Mouse (Mus musculus): ENCODE data around the gene Dgki.
"Not testable (repeated sequence)": the region's sequence is repeated elsewhere in the genome, so short reads cannot be mapped to it uniquely, and the experiment has no call there.

The Dgki gene

DNA sequence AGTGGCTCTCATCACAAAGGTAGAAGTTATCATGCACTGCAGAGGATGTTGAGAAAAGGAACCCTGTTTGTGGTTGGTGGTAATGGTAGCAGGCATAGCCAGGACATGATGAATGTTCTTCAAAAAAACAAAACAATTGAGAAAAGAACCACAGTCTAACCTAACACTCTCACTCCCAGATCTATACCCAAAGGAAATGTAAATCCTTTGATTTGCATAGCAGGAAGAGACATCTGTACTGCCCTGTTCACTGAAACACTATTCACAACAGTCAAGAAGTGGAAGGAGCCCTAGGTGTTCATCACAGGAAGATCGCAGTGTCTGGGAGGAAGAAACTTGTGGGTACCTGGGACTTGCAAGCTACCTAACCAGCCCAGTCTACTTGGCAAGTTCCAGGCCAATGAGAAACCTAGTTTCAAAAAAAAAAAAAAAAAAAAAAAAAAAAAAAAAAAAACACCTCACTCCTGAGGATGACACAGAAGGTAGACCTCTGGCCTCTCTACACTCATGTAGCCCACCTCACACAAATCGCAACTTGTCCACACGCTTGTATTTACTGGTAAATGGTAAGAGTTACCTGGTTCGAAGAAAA, 152.5 kb downstream of the Dgki start:
- no peak for DNase-seq (ENCODE audit: low read depth)

DNA sequence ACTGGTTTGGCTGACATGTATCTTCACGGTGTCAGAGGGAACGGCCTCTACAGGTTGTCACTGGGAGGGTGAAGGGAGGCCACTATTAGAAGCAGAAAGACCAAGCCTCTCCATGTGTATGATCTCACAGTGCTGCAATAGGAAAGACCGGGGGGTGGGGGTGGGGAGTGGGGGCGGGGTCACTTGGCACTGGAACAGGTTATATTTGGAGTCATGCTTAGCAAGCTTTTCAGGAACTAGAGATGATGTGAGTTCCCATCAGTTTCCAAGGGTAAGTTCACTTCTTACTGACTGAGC, 156.2 kb downstream of the Dgki start:
- DNase-seq (ENCODE audit: low read depth) = no peak

DNA sequence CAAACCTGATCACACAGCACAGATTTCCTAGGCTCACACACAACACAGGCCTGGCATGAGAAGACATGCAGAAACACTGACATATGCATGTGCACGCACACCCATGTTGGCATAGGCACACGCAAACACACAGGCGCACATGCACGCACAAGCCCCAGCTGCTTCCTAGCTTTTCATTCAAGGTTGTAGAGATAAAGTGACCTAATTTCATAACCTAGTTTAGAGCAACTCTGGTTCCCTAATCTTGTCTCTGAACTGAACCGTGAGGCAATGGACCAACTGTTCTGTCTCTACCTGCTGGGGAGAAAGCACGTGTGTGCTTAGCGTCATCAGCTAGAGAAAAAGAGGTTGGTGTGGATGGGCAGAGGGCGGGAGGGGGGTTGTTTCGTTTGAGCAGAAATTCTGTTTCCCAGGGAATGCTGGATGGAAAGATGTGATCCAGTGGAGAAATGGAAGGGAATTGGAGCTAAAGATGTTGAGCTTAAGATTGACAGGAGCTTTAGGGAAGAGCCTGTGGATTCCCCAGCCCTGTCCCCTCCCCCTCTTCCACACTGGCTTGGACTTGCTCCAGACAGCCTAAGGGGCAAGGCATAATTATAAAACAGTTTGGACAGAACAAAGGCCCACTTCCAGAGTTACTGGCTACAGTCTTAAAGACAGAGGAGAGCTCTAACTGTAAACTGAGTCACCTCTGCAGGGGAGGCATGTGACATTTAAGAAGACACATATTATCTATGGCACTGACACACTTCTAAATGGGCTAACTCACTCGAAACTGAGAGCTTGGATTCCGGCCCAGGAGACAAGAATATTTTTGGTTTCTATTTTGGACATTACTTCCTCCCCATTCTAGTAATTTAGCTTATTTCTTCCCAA, 156.8 kb downstream of the Dgki start:
- no peak for DNase-seq (ENCODE audit: low read depth)

DNA sequence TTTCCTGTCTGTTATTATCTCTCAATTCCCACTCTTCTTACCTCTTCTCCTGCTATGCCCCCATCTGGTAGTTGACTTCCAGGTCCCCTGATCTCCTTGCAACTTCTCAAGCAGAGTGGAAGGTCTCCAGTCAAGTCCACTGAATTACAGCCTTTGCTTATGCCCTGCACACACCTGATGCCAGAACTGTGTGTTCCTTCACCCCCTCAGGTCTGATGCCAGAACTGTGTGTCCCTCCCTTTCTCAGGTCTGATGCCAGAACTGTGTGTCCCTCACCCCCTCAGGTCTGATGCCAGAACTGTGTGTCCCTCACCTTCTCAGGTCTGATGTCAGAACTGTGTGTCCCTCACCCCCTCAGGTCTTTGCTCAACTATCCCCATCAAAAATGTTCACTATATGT, 161.2 kb downstream of the Dgki start:
- DNase-seq (ENCODE audit: low read depth) = no peak

DNA sequence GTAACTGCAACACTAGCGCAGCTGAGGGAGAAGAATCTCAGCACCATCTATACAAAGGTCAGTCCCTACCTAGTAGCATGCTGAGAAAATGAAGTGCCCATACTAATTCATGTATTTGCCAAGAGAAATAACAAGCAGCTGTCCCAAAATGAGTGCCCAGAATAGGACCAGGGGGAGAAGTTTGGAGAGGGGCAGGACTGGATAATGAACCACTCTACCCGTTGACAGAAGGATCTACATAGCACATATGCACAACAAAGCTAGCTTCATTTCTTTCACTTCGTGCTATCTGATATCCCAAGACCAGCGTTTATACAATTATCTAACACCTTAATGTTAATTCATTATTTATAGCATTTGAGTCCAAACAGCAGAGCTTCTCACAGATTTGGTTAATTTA, 168.7 kb downstream of the Dgki start:
- DNase-seq (ENCODE audit: low read depth) = no peak

DNA sequence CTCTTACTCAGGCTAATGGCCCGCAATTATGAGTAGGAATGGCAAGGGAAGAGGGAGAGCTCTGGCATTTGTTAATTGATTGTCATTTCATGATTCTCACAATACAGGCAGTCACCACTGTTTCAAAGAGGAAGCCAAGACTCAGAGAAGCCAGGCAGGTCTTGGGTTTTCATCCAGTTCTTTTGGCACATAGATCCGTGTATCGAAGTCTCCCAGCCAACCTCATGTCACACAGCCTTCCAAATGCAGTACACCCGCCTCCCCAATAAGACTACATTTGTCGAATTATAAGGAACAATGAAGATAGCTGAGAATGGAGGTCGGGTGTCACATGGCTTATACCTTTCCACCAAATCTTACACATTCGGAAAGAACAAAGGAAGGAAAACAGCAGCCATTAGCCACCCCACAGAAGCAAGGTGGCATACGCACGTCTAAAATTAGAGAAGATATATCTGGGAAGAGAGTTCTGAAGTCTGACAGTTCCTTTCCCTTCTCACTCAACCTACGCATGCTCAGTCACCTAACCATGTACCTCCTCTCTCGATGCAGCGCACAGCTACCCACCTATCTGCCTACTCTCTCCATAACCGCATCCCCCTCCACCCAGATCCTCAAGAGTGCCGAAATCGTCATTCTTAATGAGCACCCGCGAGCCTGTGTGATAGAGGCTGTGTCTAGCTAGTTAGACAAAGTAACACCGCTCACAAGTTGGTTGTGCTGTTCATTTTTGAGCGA, 179.4 kb downstream of the Dgki start:
- no peak for DNase-seq (ENCODE audit: low read depth)

DNA sequence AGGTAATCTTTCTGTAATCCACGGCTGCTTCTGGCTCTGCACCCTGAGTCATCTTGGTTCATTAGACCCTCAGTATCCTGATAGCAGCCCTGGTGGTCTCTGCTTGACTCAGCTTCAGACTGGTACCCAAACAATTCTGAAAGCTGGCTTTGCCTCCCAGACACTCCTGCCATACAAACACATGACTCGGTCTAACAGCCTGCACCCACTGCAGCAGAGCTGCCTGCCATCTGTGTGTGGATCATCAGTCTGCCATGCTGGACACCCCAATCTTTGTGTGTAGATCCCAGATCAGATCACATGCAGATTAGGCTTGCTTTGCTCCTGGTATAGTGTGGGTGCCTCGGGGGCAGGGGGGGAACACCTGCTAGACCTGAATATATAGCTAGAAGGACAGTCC, 180.8 kb downstream of the Dgki start:
- DNase-seq (ENCODE audit: low read depth) = no peak

DNA sequence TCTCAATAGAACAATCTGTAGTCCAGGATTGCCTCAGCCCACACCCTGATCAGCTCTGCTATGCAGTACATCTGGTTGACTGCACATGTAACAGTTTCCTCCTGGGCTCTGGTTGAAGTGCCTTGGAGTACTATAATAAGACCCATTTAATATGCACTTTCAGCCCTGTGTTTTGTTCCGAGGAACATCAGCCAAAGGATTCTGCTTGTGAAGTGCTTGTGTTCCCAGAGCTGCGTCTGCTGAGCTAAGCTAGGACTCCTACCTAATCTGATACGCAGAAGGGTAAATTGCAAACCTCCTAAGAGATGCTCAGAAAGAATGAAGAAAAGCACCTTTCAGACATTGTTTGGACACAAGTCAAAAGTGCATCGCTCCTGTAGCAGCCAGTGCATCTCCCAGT, 186.9 kb downstream of the Dgki start:
- no peak for DNase-seq (ENCODE audit: low read depth)

DNA sequence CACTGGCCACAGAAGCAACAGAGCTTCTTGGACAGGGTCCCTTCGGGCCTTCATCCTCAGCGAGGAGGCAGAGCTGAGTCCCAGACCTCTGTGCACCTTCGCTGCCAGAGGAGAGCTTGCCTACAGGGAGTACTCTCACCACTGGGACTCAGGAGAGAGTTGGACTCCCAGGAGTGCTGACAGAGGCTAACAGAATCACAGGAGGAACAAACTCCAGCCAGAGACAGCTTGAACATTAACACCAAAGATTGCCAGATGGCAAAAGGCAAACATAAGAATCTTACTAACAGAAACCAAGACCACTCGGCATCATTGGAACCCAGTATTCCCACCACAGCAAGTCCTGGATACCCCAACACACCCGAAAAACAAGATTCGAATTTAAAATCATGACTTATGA, 193.7 kb downstream of the Dgki start:
- not testable (repeated sequence) for DNase-seq (ENCODE audit: low read depth)

DNA sequence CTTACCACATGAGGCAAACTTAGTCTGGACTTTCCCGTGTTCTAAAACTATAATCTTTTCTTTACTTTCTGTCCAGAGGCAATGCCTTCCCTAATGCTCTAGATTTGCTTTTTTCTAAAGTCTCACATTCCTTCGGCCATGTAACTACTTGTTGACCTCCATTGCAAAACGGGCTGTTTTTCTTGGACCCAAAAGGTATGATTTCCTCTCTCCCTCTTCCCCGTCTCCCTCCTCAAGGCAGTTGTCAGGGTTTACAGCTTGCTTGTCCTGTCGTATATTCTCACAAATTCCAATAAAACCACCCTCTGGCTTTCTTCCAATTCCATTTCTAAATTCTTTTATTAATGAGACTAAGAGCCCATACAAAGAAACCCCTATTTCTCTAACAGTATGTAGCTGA, 199.6 kb downstream of the Dgki start:
- DNase-seq (ENCODE audit: low read depth) = no peak

DNA sequence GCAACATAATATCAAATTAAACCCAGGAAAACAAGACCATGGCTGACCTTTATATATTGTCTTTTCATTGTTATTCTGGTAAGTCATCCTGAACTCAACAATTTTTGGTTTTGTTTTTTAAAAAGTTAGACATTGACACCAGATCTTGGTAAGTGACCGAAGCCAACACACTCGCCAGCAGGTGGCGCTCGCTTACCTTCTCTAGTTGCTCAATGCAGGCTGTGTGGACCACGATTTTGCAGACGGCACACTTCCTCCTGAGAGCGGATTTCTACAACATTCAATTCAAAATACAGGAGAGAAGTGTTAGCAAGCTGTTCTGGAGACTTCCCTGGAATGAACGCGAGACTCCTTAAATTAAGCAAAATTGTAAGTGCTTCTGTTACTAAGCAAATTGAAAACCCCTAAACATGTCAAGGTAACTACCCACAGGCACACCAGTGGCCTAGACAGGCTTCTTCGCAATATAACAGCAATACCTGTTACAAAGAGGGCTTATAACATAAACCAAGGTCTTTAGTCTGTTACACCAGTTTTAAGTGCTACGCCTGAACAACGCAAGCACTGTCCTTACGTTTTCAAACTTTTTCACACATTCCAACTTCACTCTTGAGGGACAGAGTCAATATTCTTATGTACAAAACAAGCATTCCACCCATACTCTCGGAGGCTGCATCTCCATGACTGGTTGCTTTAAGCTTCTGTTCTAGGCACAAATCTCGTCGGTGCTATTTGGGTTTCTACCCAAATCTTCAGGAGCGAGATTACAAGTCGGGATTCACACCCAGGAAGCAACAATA, 202.4 kb downstream of the Dgki start:
- peak; percentile 72 for DNase-seq (ENCODE audit: low read depth)

DNA sequence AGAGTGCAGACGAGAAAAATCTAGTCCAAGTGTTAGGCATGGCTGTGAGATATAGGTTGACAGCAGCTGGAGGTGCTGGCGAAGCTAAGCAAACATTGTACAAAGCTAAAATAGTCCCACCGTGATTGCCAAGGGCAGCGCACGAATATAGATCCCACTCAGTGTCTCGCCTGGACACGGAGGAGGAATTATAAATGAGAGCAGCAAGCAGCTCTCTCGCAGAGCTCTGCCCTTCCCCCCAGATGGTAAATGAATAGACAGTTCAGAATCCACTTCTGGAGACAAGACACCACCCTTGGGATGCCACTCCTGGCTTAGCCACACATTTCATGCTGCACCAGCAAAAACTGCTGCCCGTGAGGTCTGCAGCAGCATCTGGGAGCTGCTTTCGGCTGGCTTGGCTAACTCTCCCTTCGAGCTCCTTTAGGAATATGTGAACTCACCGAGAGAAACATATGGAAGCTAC, 203.1 kb downstream of the Dgki start:
- DNase-seq (ENCODE audit: low read depth) = no peak

DNA sequence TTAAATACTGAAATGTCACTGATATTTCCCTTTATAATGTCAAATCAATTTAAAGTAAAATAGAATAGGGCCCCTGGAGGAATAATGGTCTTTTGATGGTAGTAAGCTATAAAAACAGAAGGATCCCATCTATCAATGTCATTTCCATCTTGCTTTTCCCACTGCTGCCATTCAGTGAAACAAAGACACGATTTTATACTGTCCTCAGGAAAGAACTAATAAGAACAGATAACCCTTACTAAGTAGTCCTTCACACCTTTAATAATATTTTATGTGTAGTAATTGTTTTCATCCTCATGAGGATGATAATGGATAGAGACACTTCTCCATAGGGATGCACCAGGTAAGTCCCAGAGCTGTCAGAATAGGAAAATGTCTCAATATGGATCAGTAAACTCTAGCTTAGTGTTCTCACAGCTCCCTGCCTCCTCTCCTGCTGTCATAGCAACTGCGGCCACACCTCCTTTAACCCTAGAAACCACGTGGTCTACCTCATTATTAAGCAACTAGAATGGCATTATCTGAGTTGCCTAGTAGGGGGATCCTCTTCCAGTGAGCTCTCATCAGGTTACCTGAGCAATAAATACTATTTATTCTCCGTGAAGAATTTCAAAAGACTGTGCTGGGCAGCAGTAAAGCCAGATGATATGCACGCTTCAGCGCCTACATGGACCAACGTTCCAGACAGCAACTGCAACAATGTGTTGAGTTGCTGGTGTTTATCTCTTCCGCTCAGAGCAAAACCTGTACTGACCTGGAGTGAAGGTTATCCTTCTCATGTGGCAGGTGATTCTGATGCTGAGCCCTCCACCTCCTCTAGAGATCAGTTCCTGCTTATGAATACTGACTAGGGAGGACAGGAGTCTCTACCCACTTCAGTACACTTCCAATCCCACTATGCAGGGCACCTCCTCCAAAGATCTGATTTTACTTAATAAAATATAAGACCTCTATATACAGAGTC, 210.6 kb downstream of the Dgki start:
- DNase-seq (ENCODE audit: low read depth) = no peak

DNA sequence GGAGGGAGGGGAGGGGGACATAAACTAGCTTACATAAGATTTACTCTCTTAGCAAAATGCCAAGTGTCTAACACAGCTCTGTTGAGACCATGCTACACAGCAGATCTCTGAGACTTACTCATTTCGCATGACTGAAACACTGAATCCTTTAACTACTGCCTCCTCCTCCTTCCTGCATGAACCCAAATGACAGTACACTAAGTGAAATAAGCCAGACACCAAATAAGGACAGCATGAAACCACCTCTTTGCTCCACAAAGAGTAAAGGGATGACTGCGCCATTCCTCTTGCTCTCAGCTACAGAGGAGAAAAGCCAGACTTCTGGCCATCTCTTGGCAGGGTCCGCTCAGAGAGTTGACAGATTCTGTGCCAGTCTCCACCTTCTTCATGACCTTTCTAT, 217.0 kb downstream of the Dgki start:
- no peak for DNase-seq (ENCODE audit: low read depth)

DNA sequence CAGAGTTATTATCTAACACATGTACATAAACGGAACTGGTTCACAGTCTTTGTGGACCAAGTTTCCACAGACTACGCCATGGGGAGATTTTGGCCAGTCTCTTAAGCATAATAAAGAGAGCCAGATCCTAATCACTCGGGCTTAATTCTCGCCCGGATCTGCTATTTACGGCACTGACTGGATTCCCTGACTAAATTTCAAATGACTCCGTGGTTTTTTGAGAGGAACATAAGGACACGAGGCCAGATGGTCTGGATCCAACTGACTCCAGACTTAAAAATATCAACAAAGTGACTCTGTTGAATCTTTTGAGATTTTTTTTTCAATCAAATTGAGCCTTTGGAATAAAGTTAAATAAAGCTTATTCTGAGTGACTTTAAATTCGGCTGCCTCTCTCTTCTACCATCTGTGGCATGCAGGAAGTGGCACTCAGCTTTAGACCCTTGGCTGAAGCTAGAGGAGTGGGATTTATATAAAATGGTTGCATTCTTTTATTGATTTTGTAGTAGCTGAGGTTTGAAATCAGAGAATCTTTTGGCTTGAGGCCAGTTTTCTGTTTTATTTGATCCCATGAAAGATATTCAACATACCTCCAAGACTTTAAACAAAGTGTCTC, 227.5 kb downstream of the Dgki start:
- no peak for DNase-seq (ENCODE audit: low read depth)

DNA sequence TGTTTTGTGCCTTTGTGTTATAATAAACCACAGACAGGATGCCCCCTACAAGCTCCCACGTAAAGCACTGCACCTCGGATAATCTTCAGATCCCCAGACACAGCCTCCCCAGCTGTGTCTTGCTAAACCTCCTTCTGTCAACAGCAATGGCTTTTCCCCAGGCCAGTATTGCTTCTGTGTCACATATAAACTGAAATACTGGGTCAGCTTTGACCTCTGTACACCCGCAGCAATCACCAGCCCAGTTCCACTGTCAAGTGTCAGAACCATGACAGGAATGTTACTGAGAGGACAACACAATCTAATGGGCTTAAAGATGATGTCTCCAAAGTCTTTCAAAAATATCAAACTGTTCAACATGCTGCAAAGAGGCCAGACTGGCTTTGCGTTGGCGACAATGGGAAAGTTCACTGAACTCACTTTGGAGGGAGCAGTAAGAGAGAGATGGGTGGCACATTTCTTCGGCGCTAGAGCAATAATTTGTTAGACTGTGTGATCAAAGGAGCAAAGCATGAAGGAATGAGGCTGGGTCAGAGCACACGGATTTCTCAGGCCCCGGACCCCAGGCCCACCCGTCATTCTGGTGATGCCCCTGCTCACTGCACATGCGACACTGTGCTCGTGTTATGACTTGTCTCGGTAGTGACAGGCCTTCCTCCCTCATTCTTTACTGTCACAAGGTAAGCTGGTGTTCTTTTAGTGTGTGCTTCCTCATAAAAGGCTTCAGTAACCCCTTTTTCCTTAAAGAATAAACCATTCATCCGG, 230.0 kb downstream of the Dgki start:
- DNase-seq (ENCODE audit: low read depth) = no peak

DNA sequence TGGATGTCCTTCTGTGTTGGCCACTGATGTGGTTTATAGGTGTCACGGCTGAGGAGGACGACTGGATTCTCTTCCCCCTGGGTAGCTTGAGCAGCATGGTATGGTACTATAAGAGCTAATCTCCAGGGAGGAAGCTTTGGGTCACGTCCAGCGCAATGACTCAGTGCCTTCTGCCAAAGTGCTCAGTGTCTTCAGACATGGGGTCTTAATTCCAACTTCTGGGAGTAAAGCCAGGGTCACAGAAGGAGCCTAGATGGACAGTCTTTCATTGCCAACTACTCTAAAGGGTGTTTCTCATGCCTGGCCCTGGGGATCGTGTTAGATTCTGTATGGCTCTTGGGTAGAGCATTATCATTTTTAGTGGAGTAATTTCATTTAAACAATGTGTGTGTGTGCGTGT, 231.2 kb downstream of the Dgki start:
- DNase-seq (ENCODE audit: low read depth) = no peak

DNA sequence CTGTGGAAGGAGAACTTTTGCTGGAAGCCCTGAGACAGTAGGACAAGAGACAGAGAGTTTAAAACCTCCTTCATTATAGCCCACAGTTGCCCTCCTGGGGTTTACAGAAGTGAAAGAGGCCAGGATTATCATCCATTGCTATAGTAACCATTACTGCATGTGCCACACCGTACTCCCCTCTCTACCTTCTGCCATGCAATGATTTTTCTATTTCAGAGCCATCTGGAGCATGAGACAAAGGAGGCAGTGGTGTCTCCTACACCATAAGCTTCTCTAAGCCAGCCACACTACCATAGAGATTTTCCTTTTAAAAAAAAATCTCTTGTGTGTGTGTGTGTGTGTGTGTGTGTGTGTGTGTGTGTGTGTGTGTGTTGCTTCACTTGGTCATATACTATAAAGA, 232.6 kb downstream of the Dgki start:
- no peak for DNase-seq (ENCODE audit: low read depth)

DNA sequence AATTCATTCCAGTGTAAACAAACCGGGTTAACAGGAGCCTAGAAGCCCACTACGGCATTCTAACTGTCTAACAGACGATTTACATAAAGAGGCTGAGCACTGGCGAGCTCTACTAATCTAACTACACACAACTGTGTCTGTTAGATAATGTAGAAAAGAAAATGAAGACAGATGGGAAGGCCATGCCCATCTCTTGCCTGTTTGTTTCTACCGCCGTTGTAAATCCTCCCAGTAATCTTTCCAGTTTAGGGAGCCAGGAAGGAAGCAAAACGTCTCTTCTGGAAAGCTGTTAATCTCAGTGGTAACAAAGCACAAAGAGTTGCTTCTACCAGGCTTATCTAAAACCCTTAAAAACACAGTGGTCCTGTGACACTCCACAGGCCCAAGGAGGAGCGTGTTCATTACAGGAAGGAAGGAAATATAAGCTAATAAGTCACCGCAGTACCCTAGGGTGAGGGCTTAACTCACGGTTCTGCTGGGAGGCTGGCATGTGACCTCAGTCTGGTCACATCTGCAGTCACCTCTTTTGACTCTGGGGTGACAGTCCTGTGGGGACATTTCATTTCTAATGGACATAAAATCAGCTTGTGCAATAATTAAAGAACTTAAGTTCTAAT, 235.7 kb downstream of the Dgki start:
- DNase-seq (ENCODE audit: low read depth) = peak; percentile 11

DNA sequence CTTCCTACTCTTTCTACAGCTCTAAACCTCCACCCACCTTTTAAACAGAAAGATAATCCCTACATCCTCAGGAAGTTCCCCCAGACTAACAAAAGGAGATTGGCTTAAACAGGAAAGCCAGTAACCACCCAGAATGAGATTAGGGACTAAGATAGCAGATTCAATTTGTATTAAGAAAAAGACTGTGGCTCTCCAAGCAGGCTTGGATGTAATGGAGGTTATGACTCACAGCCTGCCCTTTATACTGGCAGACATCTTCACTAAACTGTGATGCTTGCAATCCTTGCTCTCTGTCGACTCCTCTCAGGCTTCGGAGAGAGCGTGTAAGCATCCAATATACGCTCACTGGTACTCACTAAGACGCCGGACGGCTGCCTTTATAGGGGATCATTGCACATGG, 236.7 kb downstream of the Dgki start:
- DNase-seq (ENCODE audit: low read depth) = peak; percentile 56

Measured in 416B (cell line).